Mouse (Mus musculus): ENCODE results near the gene Sh3pxd2b. TPM values are rescaled to one million over a fixed set of nuclear protein-coding genes. Genes with fewer than 3 reads are reported as not detected.
"Not testable (repeated sequence)": the region's sequence is repeated elsewhere in the genome, so short reads cannot be mapped to it uniquely, and the experiment has no call there.

Gene Sh3pxd2b
- 8.6 and 8.7 TPM in 2 replicates for polyA plus RNA-seq (2012; rRNA removed)

DNA sequence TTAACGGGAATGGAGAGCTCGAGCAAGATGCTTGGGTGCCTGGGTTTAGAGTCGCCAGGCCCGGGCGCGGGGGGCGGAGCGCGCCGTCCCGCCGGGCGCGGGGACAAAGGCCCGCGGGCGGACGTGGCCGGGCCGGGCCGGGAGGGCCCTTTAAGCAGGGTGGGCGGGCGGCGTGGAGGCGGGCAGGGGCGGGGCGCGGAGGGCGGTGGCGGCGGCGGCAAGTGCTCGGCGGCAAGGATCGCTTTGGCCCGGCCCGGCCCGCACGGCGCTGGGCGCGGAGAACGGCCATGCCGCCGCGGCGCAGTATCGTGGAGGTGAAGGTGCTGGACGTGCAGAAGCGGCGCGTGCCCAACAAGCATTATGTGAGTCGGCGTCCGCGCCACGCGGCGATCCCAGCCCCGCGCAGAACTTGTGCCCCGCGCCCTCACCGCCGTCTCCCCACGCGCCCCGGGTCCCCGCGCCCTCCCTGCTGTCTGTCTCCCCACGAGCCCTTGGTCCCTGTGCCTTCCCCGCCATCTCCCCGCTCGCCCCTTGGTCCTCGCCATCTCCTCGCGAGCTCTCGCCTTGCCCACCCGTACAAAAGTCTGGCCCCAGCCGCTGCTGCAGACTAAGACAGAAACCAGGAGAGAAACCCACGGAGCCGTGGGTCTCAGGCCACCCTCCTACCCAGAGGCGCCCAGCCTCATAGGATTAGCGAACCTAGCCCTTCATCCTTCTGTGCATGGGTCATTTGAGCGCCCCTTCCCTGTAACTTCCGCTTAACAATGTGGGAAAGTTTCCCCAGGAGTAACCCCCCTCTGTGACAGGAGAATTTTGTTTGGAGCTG lies at the start of gene Sh3pxd2b:
Sh3pxd2b (plus strand) TSS at position 214 of the 826 bp plus-strand sequence.
- H3K4me3 ChIP-seq (ENCODE audit: insufficient read depth, low read length) = peak within 1 kb of the TSS; percentile 58
- H3K27ac ChIP-seq (ENCODE audit: insufficient read depth, low read length) = peak within 1 kb of the TSS; percentile 29; the same call in 1 of the 2 replicates
- peaks cover 2% of the 10 kb centered on the region for H3K4me1 ChIP-seq (ENCODE audit: control insufficient read depth, insufficient read depth, low read length)
- TF ChIP-seq POLR2A (IDR thresholded peaks at IDR 0.05; ENCODE audit: extremely low read depth, insufficient read depth, low read length) = 0 out of 2 replicates have a peak, but pooled peaks have one; percentile 18
- no peak for TF ChIP-seq CTCF (IDR thresholded peaks at IDR 0.05; ENCODE audit: extremely low read depth, insufficient read depth, low read length)

DNA sequence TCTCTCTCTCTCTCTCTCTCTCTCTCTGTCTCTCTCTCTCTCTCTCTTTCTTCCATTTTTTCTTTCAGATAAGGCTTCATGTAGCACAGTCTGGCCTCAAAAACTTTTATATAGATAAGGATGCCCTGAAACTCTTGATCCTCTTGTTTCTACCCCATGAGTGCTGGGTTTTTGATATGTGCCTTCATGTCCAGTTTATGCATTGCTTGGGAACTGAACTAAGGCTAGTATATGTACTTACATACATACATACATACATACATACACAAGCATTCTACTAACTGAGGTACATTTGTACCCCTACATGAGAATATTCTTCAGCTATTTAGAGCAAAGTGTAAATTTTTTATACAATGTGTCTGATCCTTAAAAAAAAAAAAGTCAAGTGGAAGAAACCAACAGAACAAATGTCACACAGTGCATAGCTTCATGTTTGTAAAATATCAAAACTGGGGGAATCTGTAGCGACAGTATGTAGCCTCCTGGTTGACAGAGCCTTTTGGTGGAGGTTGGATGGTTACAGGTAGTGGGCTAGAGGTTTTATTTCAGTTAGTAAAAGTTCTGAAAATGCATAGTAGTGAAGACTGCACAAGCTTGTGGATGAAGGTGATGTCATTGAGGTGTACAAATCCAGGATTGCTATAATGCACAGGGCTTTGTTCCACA lies 49.6 kb upstream of the Sh3pxd2b start:
- Histone ChIP-seq H3K4me1 (ENCODE audit: control insufficient read depth, insufficient read depth, low read length) (peaks cover 4% of the 10 kb centered on the region), H3K27ac (ENCODE audit: insufficient read depth, low read length) (no peak overlapping the region), H3K4me3 (ENCODE audit: insufficient read depth, low read length) (no peak overlapping the region)
- TF ChIP-seq CTCF (IDR thresholded peaks at IDR 0.05; ENCODE audit: extremely low read depth, insufficient read depth, low read length) = no peak
- TF ChIP-seq POLR2A (IDR thresholded peaks at IDR 0.05; ENCODE audit: extremely low read depth, insufficient read depth, low read length) = no peak

- TF ChIP-seq CTCF (IDR thresholded peaks at IDR 0.05; ENCODE audit: extremely low read depth, insufficient read depth, low read length) (no peak), POLR2A (IDR thresholded peaks at IDR 0.05; ENCODE audit: extremely low read depth, insufficient read depth, low read length) (no peak)
- Histone ChIP-seq H3K4me3 (ENCODE audit: insufficient read depth, low read length) (no peak overlapping the region), H3K27ac (ENCODE audit: insufficient read depth, low read length) (no peak overlapping the region), H3K4me1 (ENCODE audit: control insufficient read depth, insufficient read depth, low read length) (peaks cover 4% of the 10 kb centered on the region)
Observed at GRCm38 (mm10) chr11:32298532-32298918, 49.1 kb upstream of the Sh3pxd2b start.

- peak; percentile 45 for TF ChIP-seq CTCF (IDR thresholded peaks at IDR 0.05; ENCODE audit: extremely low read depth, insufficient read depth, low read length)
- H3K4me3 ChIP-seq (ENCODE audit: insufficient read depth, low read length) = 0 out of 2 replicates have a peak within 1 kb of the TSS, but pooled peaks have one; percentile 18
- H3K4me1 ChIP-seq (ENCODE audit: control insufficient read depth, insufficient read depth, low read length); H3K27ac ChIP-seq (ENCODE audit: insufficient read depth, low read length): not testable (repeated sequence)
Observed at GRCm38 (mm10) chr11:32299865-32300264, 47.8 kb upstream of the Sh3pxd2b start, which contains the start of gene Hbq1a. Gene Hbq1a, plus strand, starts transcription at chr11:32300069.

- Histone ChIP-seq H3K27ac (ENCODE audit: insufficient read depth, low read length) (no peak overlapping the region), H3K4me1 (ENCODE audit: control insufficient read depth, insufficient read depth, low read length) (peaks cover 4% of the 10 kb centered on the region), H3K4me3 (ENCODE audit: insufficient read depth, low read length) (0 out of 2 replicates have a peak overlapping the region, but pooled peaks have one; percentile 18)
- TF ChIP-seq POLR2A (IDR thresholded peaks at IDR 0.05; ENCODE audit: extremely low read depth, insufficient read depth, low read length) = no peak
- no peak for TF ChIP-seq CTCF (IDR thresholded peaks at IDR 0.05; ENCODE audit: extremely low read depth, insufficient read depth, low read length)
Observed at GRCm38 (mm10) chr11:32300279-32301267, 47.0 kb upstream of the Sh3pxd2b start.

GRCm38 (mm10) chr11:32301506-32301905 lies 46.1 kb upstream of the Sh3pxd2b start:
- Histone ChIP-seq H3K4me3 (ENCODE audit: insufficient read depth, low read length) (no peak overlapping the region), H3K4me1 (ENCODE audit: control insufficient read depth, insufficient read depth, low read length) (peaks cover 4% of the 10 kb centered on the region), H3K27ac (ENCODE audit: insufficient read depth, low read length) (no peak overlapping the region)
- TF ChIP-seq CTCF (IDR thresholded peaks at IDR 0.05; ENCODE audit: extremely low read depth, insufficient read depth, low read length) = no peak
- no peak for TF ChIP-seq POLR2A (IDR thresholded peaks at IDR 0.05; ENCODE audit: extremely low read depth, insufficient read depth, low read length)

- H3K4me1 ChIP-seq (ENCODE audit: control insufficient read depth, insufficient read depth, low read length) = peaks cover 4% of the 10 kb centered on the region
- H3K4me3 ChIP-seq (ENCODE audit: insufficient read depth, low read length) = no peak overlapping the region
- peak overlapping the region; percentile 58 for H3K27ac ChIP-seq (ENCODE audit: insufficient read depth, low read length)
- TF ChIP-seq POLR2A (IDR thresholded peaks at IDR 0.05; ENCODE audit: extremely low read depth, insufficient read depth, low read length) = no peak
- TF ChIP-seq CTCF (IDR thresholded peaks at IDR 0.05; ENCODE audit: extremely low read depth, insufficient read depth, low read length) = no peak
Observed at GRCm38 (mm10) chr11:32302824-32303419, 44.7 kb upstream of the Sh3pxd2b start.

GRCm38 (mm10) chr11:32303455-32303854 lies 44.2 kb upstream of the Sh3pxd2b start:
- H3K4me3 ChIP-seq (ENCODE audit: insufficient read depth, low read length) = no peak overlapping the region
- TF ChIP-seq POLR2A (IDR thresholded peaks at IDR 0.05; ENCODE audit: extremely low read depth, insufficient read depth, low read length) = no peak
- no peak for TF ChIP-seq CTCF (IDR thresholded peaks at IDR 0.05; ENCODE audit: extremely low read depth, insufficient read depth, low read length)
- H3K4me1 ChIP-seq (ENCODE audit: control insufficient read depth, insufficient read depth, low read length) = peaks cover 4% of the 10 kb centered on the region
- H3K27ac ChIP-seq (ENCODE audit: insufficient read depth, low read length) = peak overlapping the region; percentile 58

Measured in cortical plate, adult 2 months (tissue).